Mouse (Mus musculus): ENCODE measurements around the gene Ascl2. TPM values are rescaled to one million over a fixed set of nuclear protein-coding genes. Genes with fewer than 3 reads are reported as not detected.

Ascl2 gene
- polyA plus RNA-seq, 1 experiment: 1.5 TPM

DNA sequence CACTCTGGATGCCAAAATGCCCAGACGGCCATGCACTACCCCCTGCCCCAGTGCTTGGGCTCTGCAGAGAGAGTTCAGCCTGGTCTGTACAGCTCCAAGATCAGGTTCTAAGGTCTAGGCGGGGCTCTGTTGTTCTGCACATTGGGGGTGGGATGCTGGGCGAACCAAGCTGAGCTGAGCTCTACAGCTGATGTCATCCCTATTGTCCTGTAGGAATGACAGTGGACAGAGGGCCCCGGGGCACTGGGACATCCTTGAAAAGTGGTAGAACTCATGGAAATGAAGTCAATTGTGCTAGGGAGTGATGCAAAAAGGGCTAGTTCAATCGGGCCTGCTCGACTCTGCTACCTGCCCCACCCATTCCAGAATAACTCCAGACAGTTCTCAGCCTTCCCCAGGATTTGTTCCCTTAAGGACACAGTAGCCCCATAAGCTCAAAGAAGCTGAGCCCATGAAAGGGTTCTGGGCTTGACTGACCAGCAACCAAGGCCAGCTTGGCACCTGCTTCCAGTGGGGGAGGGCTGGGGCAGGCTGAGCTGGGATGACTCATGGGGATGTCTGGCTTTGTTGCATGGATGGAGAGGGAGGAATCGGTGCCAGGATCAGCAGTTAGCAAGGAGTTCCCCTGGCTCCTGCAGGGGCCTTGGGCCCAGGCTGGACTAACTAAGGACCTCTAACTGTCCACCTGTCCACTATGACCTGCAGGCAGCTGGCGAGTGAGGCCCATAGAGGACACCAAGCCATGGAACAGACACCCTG, 44.5 kb upstream of the Ascl2 start:
- 94% methylated on average over 8 of the region's 8 CpGs for WGBS
- Histone ChIP-seq H3K27me3 (ENCODE audit: control insufficient read depth, insufficient read depth, low read length) (no peaks in the 10 kb centered on the region), H3K27ac (ENCODE audit: control insufficient read depth, insufficient read depth, low read length) (no peak overlapping the region), H3K4me1 (replicated peaks; ENCODE audit: control insufficient read depth, insufficient read depth, low read length) (peaks cover 17% of the 10 kb centered on the region), H3K36me3 (ENCODE audit: control insufficient read depth, insufficient read depth, low read length) (no peaks in the 10 kb centered on the region), H3K4me3 (ENCODE audit: control insufficient read depth, insufficient read depth, low read length) (no peak overlapping the region)
- no peak for TF ChIP-seq POLR2A (IDR thresholded peaks at IDR 0.05; ENCODE audit: control insufficient read depth, extremely low read depth, insufficient read depth, low read length, poor library complexity)
- TF ChIP-seq CTCF (IDR thresholded peaks at IDR 0.05; ENCODE audit: borderline replicate concordance, control insufficient read depth, extremely low read depth, insufficient read depth, low read length, poor library complexity): no peak
- no peak for DNase-seq

DNA sequence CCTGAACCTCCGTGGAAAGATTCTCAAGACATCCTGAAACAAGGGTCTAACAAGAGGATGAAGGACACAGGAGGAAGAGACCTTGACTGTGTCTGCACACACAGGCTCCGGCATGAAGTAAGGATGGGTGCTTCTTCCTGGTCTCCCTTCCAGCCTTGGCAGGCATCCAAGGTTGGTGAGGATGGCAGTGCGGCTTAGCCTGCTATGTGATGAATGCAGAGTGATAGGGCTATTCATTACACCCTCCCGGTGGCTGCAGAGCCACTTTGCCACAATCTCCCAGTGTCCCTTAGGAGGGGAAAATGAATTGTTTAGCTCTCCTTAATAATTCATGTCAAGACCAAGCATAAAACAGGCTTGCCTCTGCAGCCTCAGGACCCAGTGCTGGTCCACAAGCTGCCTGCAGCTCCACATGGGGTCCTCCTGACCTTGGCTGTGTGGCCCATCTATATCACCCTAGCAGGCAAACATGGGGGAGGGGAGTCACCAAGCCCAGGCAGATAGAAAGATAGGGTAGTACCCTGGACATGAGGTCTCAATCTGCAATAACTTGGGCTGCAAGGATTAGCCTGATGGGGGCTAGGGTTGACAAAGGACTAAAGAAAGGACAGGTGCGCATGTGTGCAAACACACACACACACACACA, 43.3 kb upstream of the Ascl2 start:
- Histone ChIP-seq H3K27ac (ENCODE audit: control insufficient read depth, insufficient read depth, low read length) (no peak overlapping the region), H3K4me1 (replicated peaks; ENCODE audit: control insufficient read depth, insufficient read depth, low read length) (peaks cover 28% of the 10 kb centered on the region), H3K4me3 (ENCODE audit: control insufficient read depth, insufficient read depth, low read length) (no peak overlapping the region), H3K27me3 (ENCODE audit: control insufficient read depth, insufficient read depth, low read length) (no peaks in the 10 kb centered on the region), H3K36me3 (ENCODE audit: control insufficient read depth, insufficient read depth, low read length) (no peaks in the 10 kb centered on the region)
- no peak for DNase-seq
- WGBS: 93% methylated on average over 5 of the region's 5 CpGs
- no peak for TF ChIP-seq POLR2A (IDR thresholded peaks at IDR 0.05; ENCODE audit: control insufficient read depth, extremely low read depth, insufficient read depth, low read length, poor library complexity)
- TF ChIP-seq CTCF (IDR thresholded peaks at IDR 0.05; ENCODE audit: borderline replicate concordance, control insufficient read depth, extremely low read depth, insufficient read depth, low read length, poor library complexity): no peak

DNA sequence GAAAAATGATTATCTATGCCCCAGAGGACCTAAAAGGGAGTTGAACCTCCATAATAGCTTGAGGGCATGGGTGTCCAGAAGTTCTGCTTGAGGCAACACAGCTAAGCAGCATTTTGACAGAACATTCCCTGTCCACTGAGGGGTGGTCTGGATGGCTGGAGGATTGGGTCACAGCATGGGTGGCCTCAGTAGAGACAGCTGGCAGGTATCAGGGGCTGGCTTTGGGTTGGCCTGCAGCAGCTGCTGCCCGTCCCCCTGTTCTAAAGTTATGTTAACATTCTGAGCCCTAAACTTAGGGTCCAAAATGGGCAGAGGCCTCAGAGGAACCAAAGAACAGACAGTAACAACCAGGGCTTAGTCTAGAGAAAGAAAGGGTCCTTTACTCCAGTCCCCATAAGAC, 42.2 kb upstream of the Ascl2 start:
- WGBS: 96% methylated on average over 1 of the region's 1 CpGs
- Histone ChIP-seq H3K4me1 (replicated peaks; ENCODE audit: control insufficient read depth, insufficient read depth, low read length) (peaks cover 39% of the 10 kb centered on the region), H3K27ac (ENCODE audit: control insufficient read depth, insufficient read depth, low read length) (no peak overlapping the region)

DNA sequence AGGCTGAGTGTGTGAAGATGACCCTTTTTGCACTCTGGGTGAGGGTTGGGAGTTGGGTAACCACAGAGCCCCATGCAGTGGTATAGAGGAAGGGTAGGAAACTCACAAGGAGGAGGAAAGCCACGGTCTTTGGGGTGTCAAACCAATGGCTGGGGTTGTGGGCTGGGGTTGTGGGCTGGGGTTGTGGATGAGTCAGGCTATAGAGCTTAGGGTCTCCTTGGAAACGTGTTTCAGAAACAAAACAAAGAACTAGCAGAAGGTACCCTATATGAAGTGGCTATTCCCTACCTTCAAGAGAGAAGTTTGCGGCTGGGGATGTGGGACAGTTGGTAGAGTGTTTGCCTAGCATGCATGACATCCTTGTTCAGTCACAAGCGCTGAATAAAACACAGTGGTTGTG, 40.9 kb upstream of the Ascl2 start:
- Histone ChIP-seq H3K27ac (ENCODE audit: control insufficient read depth, insufficient read depth, low read length) (peak overlapping the region; percentile 99), H3K27me3 (ENCODE audit: control insufficient read depth, insufficient read depth, low read length) (no peaks in the 10 kb centered on the region)
- WGBS: 4% methylated on average over 4 of the region's 4 CpGs

More for the DNA sequence above, 42.2 kb upstream of the Ascl2 start:
- Histone ChIP-seq H3K27me3 (ENCODE audit: control insufficient read depth, insufficient read depth, low read length) (no peaks in the 10 kb centered on the region), H3K4me3 (ENCODE audit: control insufficient read depth, insufficient read depth, low read length) (no peak overlapping the region), H3K36me3 (ENCODE audit: control insufficient read depth, insufficient read depth, low read length) (no peaks in the 10 kb centered on the region)
- TF ChIP-seq POLR2A (IDR thresholded peaks at IDR 0.05; ENCODE audit: control insufficient read depth, extremely low read depth, insufficient read depth, low read length, poor library complexity): no peak
- TF ChIP-seq CTCF (IDR thresholded peaks at IDR 0.05; ENCODE audit: borderline replicate concordance, control insufficient read depth, extremely low read depth, insufficient read depth, low read length, poor library complexity): no peak
- no peak for DNase-seq

DNA sequence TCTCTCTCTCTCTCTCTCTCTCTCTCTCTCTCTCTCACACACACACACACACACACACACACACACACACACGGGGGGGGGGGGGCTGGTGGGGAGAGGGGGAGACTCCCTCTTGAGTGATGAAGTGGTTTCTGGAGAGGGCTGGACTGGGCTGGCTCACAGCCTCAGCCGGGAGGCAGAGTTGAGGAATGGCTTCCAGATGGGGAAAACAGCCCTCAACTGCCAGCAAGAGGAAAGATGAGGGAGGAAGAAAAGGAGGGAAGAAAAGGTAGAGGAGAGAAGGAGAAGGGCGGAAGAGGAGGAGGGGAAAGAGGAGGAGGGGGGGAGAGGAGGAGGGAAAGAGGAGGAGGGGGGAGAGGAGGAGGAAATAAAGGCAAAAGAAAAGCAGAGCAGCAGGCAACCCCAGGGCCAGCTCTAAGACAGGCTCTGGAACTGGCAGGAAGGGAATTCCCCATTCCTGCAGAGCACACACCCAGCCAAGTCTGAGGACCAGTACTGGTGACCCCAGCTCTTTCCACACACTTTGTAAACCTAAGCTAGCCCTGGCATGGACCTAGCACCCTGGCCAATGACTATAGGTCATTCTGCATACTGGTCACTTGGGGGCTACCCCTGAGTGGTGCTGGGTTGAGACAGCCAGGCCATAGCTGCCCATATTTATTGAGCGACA, 40.1 kb upstream of the Ascl2 start:
- TF ChIP-seq CTCF (IDR thresholded peaks at IDR 0.05; ENCODE audit: borderline replicate concordance, control insufficient read depth, extremely low read depth, insufficient read depth, low read length, poor library complexity) (no peak), POLR2A (IDR thresholded peaks at IDR 0.05; ENCODE audit: control insufficient read depth, extremely low read depth, insufficient read depth, low read length, poor library complexity) (no peak)
- Histone ChIP-seq H3K4me1 (replicated peaks; ENCODE audit: control insufficient read depth, insufficient read depth, low read length) (peaks cover 60% of the 10 kb centered on the region), H3K4me3 (ENCODE audit: control insufficient read depth, insufficient read depth, low read length) (peak overlapping the region; percentile 19), H3K36me3 (ENCODE audit: control insufficient read depth, insufficient read depth, low read length) (no peaks in the 10 kb centered on the region), H3K27me3 (ENCODE audit: control insufficient read depth, insufficient read depth, low read length) (no peaks in the 10 kb centered on the region), H3K27ac (ENCODE audit: control insufficient read depth, insufficient read depth, low read length) (peak overlapping the region; percentile 99)
- DNase-seq: peak; percentile 27
- 42% methylated on average over 3 of the region's 4 CpGs for WGBS

More for the DNA sequence above, 40.9 kb upstream of the Ascl2 start:
- Histone ChIP-seq H3K4me3 (ENCODE audit: control insufficient read depth, insufficient read depth, low read length) (no peak overlapping the region), H3K36me3 (ENCODE audit: control insufficient read depth, insufficient read depth, low read length) (no peaks in the 10 kb centered on the region), H3K4me1 (replicated peaks; ENCODE audit: control insufficient read depth, insufficient read depth, low read length) (peaks cover 51% of the 10 kb centered on the region)
- TF ChIP-seq CTCF (IDR thresholded peaks at IDR 0.05; ENCODE audit: borderline replicate concordance, control insufficient read depth, extremely low read depth, insufficient read depth, low read length, poor library complexity) (no peak), POLR2A (IDR thresholded peaks at IDR 0.05; ENCODE audit: control insufficient read depth, extremely low read depth, insufficient read depth, low read length, poor library complexity) (no peak)
- peak; percentile 23 for DNase-seq

DNA sequence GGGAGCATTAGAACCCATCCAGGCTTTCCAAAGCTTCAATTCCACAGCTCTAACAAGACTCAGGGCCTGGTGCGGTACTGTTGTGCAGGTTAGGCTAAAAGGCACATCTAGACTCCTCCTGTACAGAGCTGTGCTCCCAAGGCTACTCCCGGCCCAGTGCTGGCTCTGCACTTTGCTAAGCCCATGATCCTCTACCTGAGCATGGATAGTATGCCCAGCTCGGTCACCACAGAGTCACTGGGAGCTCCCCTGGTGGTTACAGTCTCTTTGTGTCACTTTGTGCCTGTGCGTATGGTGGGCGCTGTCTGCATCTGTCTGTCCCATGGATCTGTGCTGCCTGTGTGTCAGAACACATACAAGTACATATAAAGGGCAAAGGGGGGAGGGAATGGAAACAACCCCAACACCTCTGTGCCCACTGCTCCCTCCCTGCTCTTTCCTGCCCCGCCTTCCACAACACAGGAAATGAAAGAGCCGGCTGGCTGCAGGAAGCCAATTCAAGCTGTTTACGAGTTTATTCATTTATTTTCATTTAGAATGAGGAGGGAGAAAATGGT, 39.4 kb upstream of the Ascl2 start:
- DNase-seq: peak; percentile 80
- peak overlapping the region; percentile 48 for H3K4me3 ChIP-seq (ENCODE audit: control insufficient read depth, insufficient read depth, low read length)
- H3K27me3 ChIP-seq (ENCODE audit: control insufficient read depth, insufficient read depth, low read length): no peaks in the 10 kb centered on the region
- TF ChIP-seq CTCF (IDR thresholded peaks at IDR 0.05; ENCODE audit: borderline replicate concordance, control insufficient read depth, extremely low read depth, insufficient read depth, low read length, poor library complexity): no peak
- no peak for TF ChIP-seq POLR2A (IDR thresholded peaks at IDR 0.05; ENCODE audit: control insufficient read depth, extremely low read depth, insufficient read depth, low read length, poor library complexity)
- peak overlapping the region; percentile 99 for H3K27ac ChIP-seq (ENCODE audit: control insufficient read depth, insufficient read depth, low read length)
- WGBS: 15% methylated on average over 8 of the region's 8 CpGs
- H3K4me1 ChIP-seq (replicated peaks; ENCODE audit: control insufficient read depth, insufficient read depth, low read length): peaks cover 63% of the 10 kb centered on the region
- no peaks in the 10 kb centered on the region for H3K36me3 ChIP-seq (ENCODE audit: control insufficient read depth, insufficient read depth, low read length)

All from thymus, adult 2 months (tissue).